Mouse (Mus musculus): ENCODE data around the gene Morn5.

Morn5 gene

DNA sequence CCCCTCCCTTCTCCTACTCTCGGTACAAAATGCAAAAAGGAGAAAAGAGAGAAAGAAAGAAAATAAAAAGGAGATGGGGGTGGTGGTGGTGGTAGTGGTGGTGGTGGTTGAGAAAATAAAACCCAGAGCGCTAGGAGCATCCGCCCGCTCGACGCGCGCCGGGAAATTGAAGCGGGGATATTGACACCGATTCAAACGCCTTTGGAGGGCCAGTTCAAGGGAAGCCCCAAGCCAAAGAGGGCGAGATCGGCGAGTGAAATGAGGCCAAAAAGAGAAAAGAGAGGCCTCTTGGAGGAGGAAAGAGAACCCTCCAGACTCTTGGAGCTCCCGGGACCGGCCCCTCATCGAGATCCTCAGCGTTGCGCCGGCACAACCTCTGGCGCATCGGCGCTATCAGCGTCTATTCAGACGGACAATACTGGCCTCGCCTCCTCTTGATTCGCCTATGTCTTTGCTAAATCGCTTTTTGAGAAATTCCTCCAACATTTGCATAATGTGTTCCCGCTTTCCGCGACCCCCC is 55.2 kb downstream of the Morn5 start:
- DNase-seq (ENCODE audit: low spot score in 2 of 2): no peak

DNA sequence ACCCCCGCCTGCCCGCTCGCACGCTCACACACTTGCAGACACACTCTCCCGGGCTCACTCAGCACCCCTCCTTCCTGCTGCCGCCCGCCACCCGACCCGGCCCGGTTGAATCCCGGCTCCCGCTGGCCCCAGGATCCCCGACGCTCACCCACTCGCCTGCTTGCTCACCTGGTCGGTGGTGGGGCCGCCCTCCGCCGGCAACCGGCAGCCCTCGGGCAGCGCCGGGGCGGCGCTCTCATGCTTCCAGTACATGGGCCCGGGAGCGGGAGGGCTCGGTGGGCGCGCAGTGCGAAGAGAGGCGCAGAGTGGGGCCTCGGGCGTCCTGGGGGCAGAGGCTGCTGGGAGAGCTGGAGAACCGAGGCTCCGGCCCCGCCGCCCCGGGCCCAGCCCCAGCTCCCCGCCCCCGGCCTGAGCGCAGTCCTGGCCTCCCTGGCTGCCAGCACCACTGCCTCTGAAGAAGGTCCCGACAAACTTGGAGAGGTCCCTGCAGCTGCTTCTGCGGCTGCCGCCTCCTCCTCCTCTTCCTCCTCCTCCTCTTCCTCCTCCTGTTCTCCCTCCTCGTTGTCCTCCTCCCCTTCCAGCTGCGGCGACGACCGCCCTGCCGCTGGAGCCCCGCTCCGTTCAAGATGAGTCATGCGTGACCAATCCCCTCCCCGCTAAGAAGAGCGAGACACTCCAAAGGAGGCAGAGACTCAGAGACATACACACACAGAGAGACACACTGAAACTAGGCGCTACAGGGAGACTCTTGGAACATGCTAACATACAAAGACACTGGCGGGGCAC is 55.9 kb downstream of the Morn5 start, which contains the start of gene Lhx6:
Gene Lhx6, minus strand, starts transcription at position 453 of the 786 bp plus-strand sequence.
- DNase-seq (ENCODE audit: low spot score in 2 of 2): no peak

DNA sequence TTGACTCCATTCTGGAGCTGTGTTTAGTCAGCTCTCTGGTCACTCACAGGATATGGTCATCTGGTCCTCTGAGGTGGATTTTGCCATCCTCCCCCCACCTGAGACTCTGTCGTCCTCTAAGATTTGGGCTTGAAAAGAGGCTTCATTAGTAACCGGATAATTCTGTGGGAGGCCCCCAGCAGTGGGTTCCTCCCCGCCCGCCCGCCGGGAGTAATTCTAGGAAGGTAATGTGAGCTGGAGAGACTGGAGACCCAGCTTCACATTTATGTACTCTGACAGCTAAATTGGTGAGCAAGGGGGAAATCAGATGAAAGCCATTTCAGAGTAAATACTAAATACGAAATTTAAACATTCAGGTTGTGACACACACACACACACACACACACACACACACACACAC is 59.4 kb downstream of the Morn5 start:
- no peak for DNase-seq (ENCODE audit: low spot score in 2 of 2)

DNA sequence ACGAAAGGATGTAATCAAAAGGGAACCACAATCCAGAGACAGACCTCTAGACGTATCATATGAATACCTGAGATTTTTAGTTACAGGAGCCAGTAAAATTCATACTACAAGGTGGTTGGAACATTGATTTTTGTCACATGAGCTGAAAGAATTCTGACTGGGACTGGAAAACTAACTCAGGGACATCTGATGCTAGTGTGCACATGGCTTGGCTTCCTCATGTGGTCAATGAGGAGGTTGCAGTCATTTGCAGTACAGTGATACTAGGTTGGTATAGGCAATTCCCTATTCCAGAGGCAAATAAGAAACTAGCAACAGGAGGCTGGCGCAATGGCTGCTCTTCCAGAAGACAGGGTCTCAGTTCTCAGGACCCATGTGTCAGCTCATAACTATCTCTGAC is 63.4 kb downstream of the Morn5 start:
- no peak for DNase-seq (ENCODE audit: low spot score in 2 of 2)

DNA sequence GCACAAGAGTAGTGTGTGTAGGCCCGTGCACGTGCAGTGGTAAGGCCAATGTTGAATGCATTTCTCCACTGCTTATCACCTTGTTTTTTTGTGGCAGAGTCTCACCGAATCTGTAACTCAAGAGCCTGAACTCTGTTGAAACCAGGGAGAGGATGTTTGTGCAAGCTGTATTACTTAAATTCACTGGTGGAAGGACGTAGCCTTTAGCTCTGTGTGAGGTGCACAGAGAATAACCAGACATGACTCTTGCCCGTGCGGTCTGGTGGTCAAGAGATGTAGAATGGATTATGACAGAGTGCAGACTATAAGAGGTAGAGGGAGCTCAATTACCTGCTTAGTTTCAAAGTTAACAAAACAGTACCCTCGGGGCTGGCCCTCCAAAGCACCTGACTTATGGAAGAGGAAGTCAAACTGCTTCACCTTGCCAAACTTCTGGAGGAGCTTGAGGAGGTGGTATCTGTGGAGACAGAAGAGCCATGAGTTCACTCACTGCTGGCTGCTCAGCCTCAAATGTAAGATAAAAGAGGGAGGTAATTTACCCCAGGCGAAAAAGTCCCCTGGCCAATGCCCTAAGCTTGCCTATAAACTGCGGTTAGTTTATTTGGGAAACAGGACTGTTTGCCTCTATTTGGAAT is 77.7 kb downstream of the Morn5 start:
- DNase-seq (ENCODE audit: low spot score in 2 of 2): no peak

DNA sequence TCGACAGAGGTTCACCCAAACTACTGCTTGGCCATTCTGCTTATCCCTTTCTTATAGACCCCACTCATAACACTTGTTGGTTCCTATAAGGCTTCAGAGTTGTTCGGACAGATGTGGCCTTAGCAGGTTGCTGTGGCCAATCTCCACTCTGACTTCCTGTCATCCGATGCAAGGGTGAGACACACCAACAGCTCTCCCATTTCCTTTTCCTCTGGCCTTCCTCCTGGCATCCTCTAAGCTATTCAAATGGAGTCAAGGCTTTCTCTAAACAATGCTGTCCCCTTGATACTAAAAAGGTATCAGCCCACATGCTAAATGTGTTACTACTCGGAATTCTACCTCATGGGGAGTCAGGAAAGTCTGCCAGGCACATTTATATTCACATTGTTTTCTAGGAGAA is 78.7 kb downstream of the Morn5 start:
- no peak for DNase-seq (ENCODE audit: low spot score in 2 of 2)

DNA sequence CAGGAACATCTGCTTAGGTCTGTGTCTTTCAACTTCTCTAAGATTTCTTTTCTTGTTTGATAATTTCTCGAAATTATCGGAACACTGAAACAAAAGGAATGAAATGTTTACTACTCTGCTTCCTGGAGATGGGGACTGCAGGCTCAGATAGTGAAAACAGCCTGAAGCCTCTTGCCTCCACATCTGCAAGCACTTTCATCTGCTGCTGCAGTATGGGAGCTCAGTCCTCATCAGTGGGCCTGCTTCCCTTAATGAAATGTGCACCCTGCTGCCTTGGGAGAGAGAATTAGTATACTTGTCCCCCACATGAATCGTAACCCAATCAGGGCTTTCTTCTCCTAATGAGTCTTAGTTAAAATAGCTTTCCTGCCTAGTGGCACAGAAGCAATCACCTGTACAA is 79.8 kb downstream of the Morn5 start:
- DNase-seq (ENCODE audit: low spot score in 2 of 2): no peak

Measured in frontal cortex, postnatal 25 days (tissue).